Mouse (Mus musculus): Measurements from ENCODE around the gene Tex19.2. TPM values are rescaled to one million over a fixed set of nuclear protein-coding genes. Genes with fewer than 3 reads are reported as not detected.
"Not testable (repeated sequence)": the region's sequence is repeated elsewhere in the genome, so short reads cannot be mapped to it uniquely, and the experiment has no call there.

Gene Tex19.2
- polyA plus RNA-seq, 1 experiment, result not detected

DNA sequence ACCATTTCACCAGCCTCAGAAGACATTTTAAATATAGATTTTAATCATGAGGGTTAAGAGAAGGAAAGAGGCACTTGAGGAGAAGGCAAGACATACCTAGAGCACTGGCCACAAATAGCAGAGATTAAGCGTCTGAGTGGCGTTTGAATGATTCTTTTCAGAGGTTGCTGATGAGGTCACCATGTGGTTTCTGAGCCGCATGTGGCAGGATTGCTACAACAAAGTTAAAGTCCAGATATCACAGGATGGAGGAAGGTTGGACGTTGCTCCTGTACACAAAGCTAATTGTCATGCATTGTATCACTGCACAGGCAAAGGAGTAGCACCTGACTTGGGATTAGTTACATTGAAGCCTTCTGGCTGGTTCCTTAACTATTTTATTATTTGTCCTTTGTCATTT, 32.2 kb downstream of the Tex19.2 start:
- no peaks in the 10 kb centered on the region for H3K27me3 ChIP-seq (ENCODE audit: control insufficient read depth, insufficient read depth, low read length)
- no peak for DNase-seq (ENCODE audit: low read depth in 1 of 2, low spot score in 2 of 2)
- no peaks in the 10 kb centered on the region for H3K36me3 ChIP-seq (ENCODE audit: control insufficient read depth, insufficient read depth, low read length)
- H3K4me1 ChIP-seq (ENCODE audit: control insufficient read depth, insufficient read depth, insufficient read length), result peaks cover 12% of the 10 kb centered on the region; the same call in 1 of the 2 replicates
- no peak overlapping the region for H3K4me3 ChIP-seq (ENCODE audit: extremely low read depth, insufficient read depth, insufficient read length)
- 61% methylated on average over 4 of the region's 4 CpGs for WGBS
- H3K27ac ChIP-seq (ENCODE audit: insufficient read depth, low read length), result no peak overlapping the region
- TF ChIP-seq CTCF (IDR thresholded peaks at IDR 0.05; ENCODE audit: extremely low read depth, insufficient read depth, insufficient read length, insufficient replicate concordance) (no peak), POLR2A (IDR thresholded peaks at IDR 0.05; ENCODE audit: low read depth, low read length) (no peak)

DNA sequence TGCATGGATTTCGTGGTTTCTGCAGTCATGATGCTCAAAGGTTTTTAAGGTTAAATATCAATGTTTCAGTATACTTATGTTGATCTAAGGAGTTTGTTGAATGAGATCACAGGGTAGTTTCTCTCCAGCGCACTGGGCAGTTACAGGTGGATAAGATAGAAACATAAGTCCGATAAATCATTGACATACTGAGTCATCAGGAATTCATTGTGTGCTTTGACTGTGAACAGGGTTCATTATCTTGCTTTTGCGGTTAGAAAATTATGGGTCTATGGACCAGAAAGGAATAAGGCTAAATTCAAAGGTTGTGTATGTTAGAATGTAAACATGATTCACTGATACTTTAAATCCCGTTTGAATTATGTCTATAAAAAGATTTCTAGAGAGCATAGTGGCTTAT, 33.3 kb downstream of the Tex19.2 start:
- TF ChIP-seq CTCF (IDR thresholded peaks at IDR 0.05; ENCODE audit: extremely low read depth, insufficient read depth, insufficient read length, insufficient replicate concordance) (no peak), POLR2A (IDR thresholded peaks at IDR 0.05; ENCODE audit: low read depth, low read length) (no peak)
- Histone ChIP-seq H3K4me3 (ENCODE audit: extremely low read depth, insufficient read depth, insufficient read length) (no peak overlapping the region), H3K36me3 (ENCODE audit: control insufficient read depth, insufficient read depth, low read length) (no peaks in the 10 kb centered on the region), H3K27ac (ENCODE audit: insufficient read depth, low read length) (no peak overlapping the region), H3K27me3 (ENCODE audit: control insufficient read depth, insufficient read depth, low read length) (no peaks in the 10 kb centered on the region), H3K4me1 (ENCODE audit: control insufficient read depth, insufficient read depth, insufficient read length) (peaks cover 10% of the 10 kb centered on the region; the same call in 1 of the 2 replicates)
- DNase-seq (ENCODE audit: low read depth in 1 of 2, low spot score in 2 of 2), result no peak
- WGBS, result 83% methylated on average over 5 of the region's 5 CpGs

- Histone ChIP-seq H3K27me3 (ENCODE audit: control insufficient read depth, insufficient read depth, low read length) (no peaks in the 10 kb centered on the region), H3K27ac (ENCODE audit: insufficient read depth, low read length) (peak overlapping the region; percentile 90), H3K4me1 (ENCODE audit: control insufficient read depth, insufficient read depth, insufficient read length) (peaks cover 10% of the 10 kb centered on the region; the same call in 1 of the 2 replicates), H3K36me3 (ENCODE audit: control insufficient read depth, insufficient read depth, low read length) (no peaks in the 10 kb centered on the region), H3K4me3 (ENCODE audit: extremely low read depth, insufficient read depth, insufficient read length) (peak overlapping the region; percentile 20; the same call in 1 of the 2 replicates)
- DNase-seq (ENCODE audit: low read depth in 1 of 2, low spot score in 2 of 2), result peak; percentile 68 to 70
- TF ChIP-seq CTCF (IDR thresholded peaks at IDR 0.05; ENCODE audit: extremely low read depth, insufficient read depth, insufficient read length, insufficient replicate concordance), result no peak
- no peak for TF ChIP-seq POLR2A (IDR thresholded peaks at IDR 0.05; ENCODE audit: low read depth, low read length)
- WGBS, result 7% methylated on average over 6 of the region's 6 CpGs
Measured at GRCm38 (mm10) chr11:121082857-121083500, 35.5 kb downstream of the Tex19.2 start.

GRCm38 (mm10) chr11:121082250-121082649, 36.2 kb downstream of the Tex19.2 start:
- DNase-seq (ENCODE audit: low read depth in 1 of 2, low spot score in 2 of 2), result no peak
- TF ChIP-seq POLR2A (IDR thresholded peaks at IDR 0.05; ENCODE audit: low read depth, low read length) (no peak), CTCF (IDR thresholded peaks at IDR 0.05; ENCODE audit: extremely low read depth, insufficient read depth, insufficient read length, insufficient replicate concordance) (no peak)
- Histone ChIP-seq H3K4me3 (ENCODE audit: extremely low read depth, insufficient read depth, insufficient read length) (no peak overlapping the region), H3K4me1 (ENCODE audit: control insufficient read depth, insufficient read depth, insufficient read length) (peaks cover 10% of the 10 kb centered on the region; the same call in 1 of the 2 replicates), H3K27ac (ENCODE audit: insufficient read depth, low read length) (peak overlapping the region; percentile 81), H3K27me3 (ENCODE audit: control insufficient read depth, insufficient read depth, low read length) (no peaks in the 10 kb centered on the region), H3K36me3 (ENCODE audit: control insufficient read depth, insufficient read depth, low read length) (no peaks in the 10 kb centered on the region)
- 52% methylated on average over 3 of the region's 3 CpGs for WGBS

GRCm38 (mm10) chr11:121081120-121081519, 37.4 kb downstream of the Tex19.2 start, which contains the start of gene Sectm1a:
Sectm1a (minus strand) TSS chr11:121081220.
- H3K4me1 ChIP-seq (ENCODE audit: control insufficient read depth, insufficient read depth, insufficient read length), result peaks cover 10% of the 10 kb centered on the region; the same call in 1 of the 2 replicates
- H3K27me3 ChIP-seq (ENCODE audit: control insufficient read depth, insufficient read depth, low read length), result no peaks in the 10 kb centered on the region
- H3K36me3 ChIP-seq (ENCODE audit: control insufficient read depth, insufficient read depth, low read length), result no peaks in the 10 kb centered on the region
- 83% methylated on average over 3 of the region's 3 CpGs for WGBS
- DNase-seq (ENCODE audit: low read depth in 1 of 2, low spot score in 2 of 2), result no peak
- peak within 1 kb of the TSS; percentile 81; the same call in 1 of the 2 replicates for H3K27ac ChIP-seq (ENCODE audit: insufficient read depth, low read length)
- TF ChIP-seq CTCF (IDR thresholded peaks at IDR 0.05; ENCODE audit: extremely low read depth, insufficient read depth, insufficient read length, insufficient replicate concordance) (no peak), POLR2A (IDR thresholded peaks at IDR 0.05; ENCODE audit: low read depth, low read length) (no peak)
- H3K4me3 ChIP-seq (ENCODE audit: extremely low read depth, insufficient read depth, insufficient read length), result no peak within 1 kb of the TSS

DNA sequence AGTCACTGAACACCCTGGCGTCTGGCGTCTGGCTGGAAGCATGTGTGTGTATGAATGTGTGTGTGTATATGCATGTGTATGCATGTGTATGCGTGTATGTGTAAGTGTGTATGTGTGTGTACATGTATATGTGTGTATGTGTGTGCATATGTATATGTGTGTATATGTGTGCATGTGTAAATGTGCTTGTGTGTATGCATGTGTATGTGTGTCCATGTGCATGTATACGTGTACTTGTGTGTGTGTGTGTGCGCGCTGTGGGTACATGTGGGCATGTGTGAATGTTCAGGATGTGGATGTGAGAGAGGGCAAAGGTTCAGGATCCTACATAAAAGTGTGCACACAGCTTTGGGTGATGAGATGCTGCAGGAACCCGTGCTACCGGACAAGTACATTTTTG, 38.1 kb downstream of the Tex19.2 start:
- peaks cover 10% of the 10 kb centered on the region; the same call in 1 of the 2 replicates for H3K4me1 ChIP-seq (ENCODE audit: control insufficient read depth, insufficient read depth, insufficient read length)
- H3K27me3 ChIP-seq (ENCODE audit: control insufficient read depth, insufficient read depth, low read length), result no peaks in the 10 kb centered on the region
- DNase-seq (ENCODE audit: low read depth in 1 of 2, low spot score in 2 of 2), result no peak
- no peak overlapping the region for H3K4me3 ChIP-seq (ENCODE audit: extremely low read depth, insufficient read depth, insufficient read length)
- WGBS, result 94% methylated on average over 8 of the region's 8 CpGs
- no peak for TF ChIP-seq POLR2A (IDR thresholded peaks at IDR 0.05; ENCODE audit: low read depth, low read length)
- no peak for TF ChIP-seq CTCF (IDR thresholded peaks at IDR 0.05; ENCODE audit: extremely low read depth, insufficient read depth, insufficient read length, insufficient replicate concordance)
- no peaks in the 10 kb centered on the region for H3K36me3 ChIP-seq (ENCODE audit: control insufficient read depth, insufficient read depth, low read length)
- no peak overlapping the region for H3K27ac ChIP-seq (ENCODE audit: insufficient read depth, low read length)

GRCm38 (mm10) chr11:121075655-121076054, 42.8 kb downstream of the Tex19.2 start:
- no peak overlapping the region for H3K27ac ChIP-seq (ENCODE audit: insufficient read depth, low read length)
- no peak for TF ChIP-seq CTCF (IDR thresholded peaks at IDR 0.05; ENCODE audit: extremely low read depth, insufficient read depth, insufficient read length, insufficient replicate concordance)
- TF ChIP-seq POLR2A (IDR thresholded peaks at IDR 0.05; ENCODE audit: low read depth, low read length), result no peak
- no peaks in the 10 kb centered on the region for H3K36me3 ChIP-seq (ENCODE audit: control insufficient read depth, insufficient read depth, low read length)
- H3K4me1 ChIP-seq (ENCODE audit: control insufficient read depth, insufficient read depth, insufficient read length), result no peaks in the 10 kb centered on the region
- H3K4me3 ChIP-seq (ENCODE audit: extremely low read depth, insufficient read depth, insufficient read length), result no peak overlapping the region
- DNase-seq (ENCODE audit: low read depth in 1 of 2, low spot score in 2 of 2), result no peak
- 69% methylated on average over 5 of the region's 5 CpGs for WGBS
- no peaks in the 10 kb centered on the region for H3K27me3 ChIP-seq (ENCODE audit: control insufficient read depth, insufficient read depth, low read length)

DNA sequence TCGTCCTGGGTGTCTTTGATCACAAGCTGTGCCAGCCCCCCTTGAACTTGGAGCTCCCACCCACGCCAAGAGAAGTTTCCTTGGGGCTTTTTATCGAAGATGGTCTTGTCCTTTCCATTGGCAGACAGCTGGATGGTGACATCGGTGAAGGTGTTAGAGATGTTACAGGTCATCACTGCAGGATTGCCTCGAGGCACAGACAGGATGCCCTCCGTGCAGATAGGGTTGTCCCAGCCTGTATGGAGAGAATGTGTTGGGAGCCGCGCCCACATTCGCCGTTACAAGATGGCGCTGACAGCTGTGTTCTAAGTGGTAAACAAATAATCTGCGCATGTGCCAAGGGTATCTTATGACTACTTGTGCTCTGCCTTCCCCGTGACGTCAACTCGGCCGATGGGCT, 48.8 kb downstream of the Tex19.2 start:
- not testable (repeated sequence) for H3K4me3 ChIP-seq (ENCODE audit: extremely low read depth, insufficient read depth, insufficient read length); H3K4me1 ChIP-seq (ENCODE audit: control insufficient read depth, insufficient read depth, insufficient read length); H3K36me3 ChIP-seq (ENCODE audit: control insufficient read depth, insufficient read depth, low read length); H3K27me3 ChIP-seq (ENCODE audit: control insufficient read depth, insufficient read depth, low read length); DNase-seq (ENCODE audit: low read depth in 1 of 2, low spot score in 2 of 2); H3K27ac ChIP-seq (ENCODE audit: insufficient read depth, low read length)
- WGBS, result 86% methylated on average over 12 of the region's 16 CpGs
